Mouse (Mus musculus) brain, embryonic 14.5 days (tissue): Measurements from ENCODE around the gene Pnrc2.

Source experiments
- CTCF ChIP-seq: fragments of 200-500 bp; IDR thresholded peaks from 2 replicates; pipeline ENCODE4 v1.5.1; 2012; ENCODE audit warnings: inconsistent platforms, mild to moderate bottlenecking, moderate library complexity, borderline replicate concordance; ENCODE audit not compliant: insufficient read depth, insufficient read length; ENCODE audit errors: extremely low read depth
- POLR2A ChIP-seq: fragments of 200-500 bp; IDR thresholded peaks from 2 replicates; pipeline ENCODE4 v1.6.1; 2012; ENCODE audit warnings: mild to moderate bottlenecking, inconsistent platforms, borderline replicate concordance; ENCODE audit not compliant: poor library complexity, insufficient read depth, insufficient read length, severe bottlenecking; ENCODE audit errors: extremely low read depth

DNA sequence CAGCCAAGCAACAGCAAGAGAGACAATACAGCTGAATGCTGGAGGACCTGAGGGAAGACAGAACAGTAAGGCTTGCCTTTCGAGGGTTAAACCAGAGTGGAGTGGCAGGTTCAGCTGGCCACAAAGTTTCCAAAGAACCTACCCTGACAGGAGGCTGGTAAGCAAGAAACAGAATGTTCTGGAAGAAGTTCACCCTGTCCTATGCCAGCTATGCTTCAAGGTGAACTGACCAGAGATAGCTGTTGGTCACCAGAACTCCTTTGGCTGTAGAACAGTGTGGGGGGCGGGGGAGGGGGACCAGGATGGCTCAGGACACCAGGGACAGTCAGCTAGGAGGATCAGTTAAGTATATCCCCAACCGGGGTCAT, 34.7 kb downstream of the Pnrc2 start:
- no peak for TF ChIP-seq POLR2A
- no peak for TF ChIP-seq CTCF
